Mouse (Mus musculus): ENCODE measurements at regions not wholly inside any gene's neighbourhood (a gene's known extent, or its start where the extent isn't known, plus 50 kb on each side); places are given as distances from the start of the nearest gene placed in this dataset.

GRCm38 (mm10) chr14:76263682-76264081, 151.1 kb upstream of the Tsc22d1 start:
- ATAC-seq (ENCODE audit: low FRiP score, low TSS enrichment), result no peak
- H3K27me3 ChIP-seq (ENCODE audit: insufficient read depth, low read length), result no peaks in the 10 kb centered on the region
- H3K9me3 ChIP-seq (ENCODE audit: low read length), result peaks cover 4% of the 10 kb centered on the region; the same call in 1 of the 2 replicates
- WGBS, result 83% methylated on average over 5 of the region's 5 CpGs
- H3K4me2 ChIP-seq (replicated peaks; ENCODE audit: low read depth, low read length), result no peak overlapping the region
- H3K36me3 ChIP-seq (ENCODE audit: insufficient read depth, low read length), result no peaks in the 10 kb centered on the region
- no peak overlapping the region for H3K27ac ChIP-seq (ENCODE audit: low read length)
- H3K9ac ChIP-seq (replicated peaks; ENCODE audit: low read length), result no peak overlapping the region
- H3K4me3 ChIP-seq (ENCODE audit: low read length), result no peak overlapping the region
- no peaks in the 10 kb centered on the region for H3K4me1 ChIP-seq (ENCODE audit: insufficient read depth, low read length)

GRCm38 (mm10) chr14:76265819-76266218, 148.9 kb upstream of the Tsc22d1 start:
- no peak for ATAC-seq (ENCODE audit: low FRiP score, low TSS enrichment)
- Histone ChIP-seq H3K27ac (ENCODE audit: low read length) (peak overlapping the region; percentile 31; the same call in 1 of the 2 replicates), H3K36me3 (ENCODE audit: insufficient read depth, low read length) (no peaks in the 10 kb centered on the region), H3K4me1 (ENCODE audit: insufficient read depth, low read length) (no peaks in the 10 kb centered on the region), H3K4me2 (replicated peaks; ENCODE audit: low read depth, low read length) (no peak overlapping the region), H3K4me3 (ENCODE audit: low read length) (no peak overlapping the region), H3K9me3 (ENCODE audit: low read length) (peaks cover 4% of the 10 kb centered on the region; the same call in 1 of the 2 replicates), H3K9ac (replicated peaks; ENCODE audit: low read length) (no peak overlapping the region), H3K27me3 (ENCODE audit: insufficient read depth, low read length) (no peaks in the 10 kb centered on the region)
- WGBS, result 71% methylated on average over 5 of the region's 5 CpGs

- no peaks in the 10 kb centered on the region for H3K27me3 ChIP-seq (ENCODE audit: insufficient read depth, low read length)
- peaks cover 4% of the 10 kb centered on the region; the same call in 1 of the 2 replicates for H3K9me3 ChIP-seq (ENCODE audit: low read length)
- no peaks in the 10 kb centered on the region for H3K36me3 ChIP-seq (ENCODE audit: insufficient read depth, low read length)
- ATAC-seq (ENCODE audit: low FRiP score, low TSS enrichment), result no peak
- H3K4me2 ChIP-seq (replicated peaks; ENCODE audit: low read depth, low read length), result no peak overlapping the region
- H3K27ac ChIP-seq (ENCODE audit: low read length), result peak overlapping the region; percentile 31; the same call in 1 of the 2 replicates
- H3K4me1 ChIP-seq (ENCODE audit: insufficient read depth, low read length), result no peaks in the 10 kb centered on the region
- 89% methylated on average over 4 of the region's 4 CpGs for WGBS
- H3K4me3 ChIP-seq (ENCODE audit: low read length), result no peak overlapping the region
- no peak overlapping the region for H3K9ac ChIP-seq (replicated peaks; ENCODE audit: low read length)
Measured at GRCm38 (mm10) chr14:76266249-76266648, 148.5 kb upstream of the Tsc22d1 start.

GRCm38 (mm10) chr14:76267091-76267490, 147.7 kb upstream of the Tsc22d1 start:
- no peak overlapping the region for H3K27ac ChIP-seq (ENCODE audit: low read length)
- no peaks in the 10 kb centered on the region for H3K36me3 ChIP-seq (ENCODE audit: insufficient read depth, low read length)
- H3K4me3 ChIP-seq (ENCODE audit: low read length), result no peak overlapping the region
- no peak overlapping the region for H3K9ac ChIP-seq (replicated peaks; ENCODE audit: low read length)
- ATAC-seq (ENCODE audit: low FRiP score, low TSS enrichment), result no peak
- H3K9me3 ChIP-seq (ENCODE audit: low read length), result peaks cover 4% of the 10 kb centered on the region; the same call in 1 of the 2 replicates
- no peak overlapping the region for H3K4me2 ChIP-seq (replicated peaks; ENCODE audit: low read depth, low read length)
- H3K27me3 ChIP-seq (ENCODE audit: insufficient read depth, low read length), result no peaks in the 10 kb centered on the region
- WGBS, result 65% methylated on average over 4 of the region's 4 CpGs
- H3K4me1 ChIP-seq (ENCODE audit: insufficient read depth, low read length), result no peaks in the 10 kb centered on the region

- WGBS, result 76% methylated on average over 11 of the region's 11 CpGs
- ATAC-seq (ENCODE audit: low FRiP score, low TSS enrichment), result no peak
- H3K27ac ChIP-seq (ENCODE audit: low read length), result no peak overlapping the region
Measured at GRCm38 (mm10) chr14:76271190-76271589, 143.6 kb upstream of the Tsc22d1 start.

GRCm38 (mm10) chr14:76272840-76273239, 141.9 kb upstream of the Tsc22d1 start:
- Histone ChIP-seq H3K4me2 (replicated peaks; ENCODE audit: low read depth, low read length) (no peak overlapping the region), H3K27me3 (ENCODE audit: insufficient read depth, low read length) (no peaks in the 10 kb centered on the region), H3K4me3 (ENCODE audit: low read length) (no peak overlapping the region), H3K4me1 (ENCODE audit: insufficient read depth, low read length) (no peaks in the 10 kb centered on the region), H3K9me3 (ENCODE audit: low read length) (peaks cover 5% of the 10 kb centered on the region; the same call in 1 of the 2 replicates), H3K27ac (ENCODE audit: low read length) (peak overlapping the region; percentile 54; the same call in 1 of the 2 replicates), H3K9ac (replicated peaks; ENCODE audit: low read length) (no peak overlapping the region), H3K36me3 (ENCODE audit: insufficient read depth, low read length) (no peaks in the 10 kb centered on the region)
- ATAC-seq (ENCODE audit: low FRiP score, low TSS enrichment), result peak; percentile 67; the same call in 1 of the 2 replicates
- 31% methylated on average over 4 of the region's 4 CpGs for WGBS

More at GRCm38 (mm10) chr14:76271190-76271589, 143.6 kb upstream of the Tsc22d1 start:
- Histone ChIP-seq H3K9ac (replicated peaks; ENCODE audit: low read length) (no peak overlapping the region), H3K36me3 (ENCODE audit: insufficient read depth, low read length) (no peaks in the 10 kb centered on the region), H3K4me2 (replicated peaks; ENCODE audit: low read depth, low read length) (no peak overlapping the region), H3K4me3 (ENCODE audit: low read length) (no peak overlapping the region), H3K4me1 (ENCODE audit: insufficient read depth, low read length) (no peaks in the 10 kb centered on the region), H3K9me3 (ENCODE audit: low read length) (peaks cover 7% of the 10 kb centered on the region; the same call in 1 of the 2 replicates), H3K27me3 (ENCODE audit: insufficient read depth, low read length) (no peaks in the 10 kb centered on the region)

GRCm38 (mm10) chr14:76276655-76277054, 138.1 kb upstream of the Tsc22d1 start:
- H3K4me1 ChIP-seq (ENCODE audit: insufficient read depth, low read length), result peaks cover 4% of the 10 kb centered on the region

GRCm38 (mm10) chr14:76278751-76279450, 135.9 kb upstream of the Tsc22d1 start:
- ATAC-seq (ENCODE audit: low FRiP score, low TSS enrichment), result no peak
- Histone ChIP-seq H3K4me3 (ENCODE audit: low read length) (no peak overlapping the region), H3K27me3 (ENCODE audit: insufficient read depth, low read length) (no peaks in the 10 kb centered on the region), H3K4me1 (ENCODE audit: insufficient read depth, low read length) (peaks cover 9% of the 10 kb centered on the region), H3K36me3 (ENCODE audit: insufficient read depth, low read length) (no peaks in the 10 kb centered on the region), H3K27ac (ENCODE audit: low read length) (no peak overlapping the region), H3K9me3 (ENCODE audit: low read length) (no peaks in the 10 kb centered on the region), H3K4me2 (replicated peaks; ENCODE audit: low read depth, low read length) (no peak overlapping the region), H3K9ac (replicated peaks; ENCODE audit: low read length) (no peak overlapping the region)
- WGBS, result 83% methylated on average over 17 of the region's 17 CpGs

More at GRCm38 (mm10) chr14:76276655-76277054, 138.1 kb upstream of the Tsc22d1 start:
- no peak overlapping the region for H3K4me2 ChIP-seq (replicated peaks; ENCODE audit: low read depth, low read length)
- WGBS, result 85% methylated on average over 9 of the region's 9 CpGs
- no peak overlapping the region for H3K9ac ChIP-seq (replicated peaks; ENCODE audit: low read length)
- no peaks in the 10 kb centered on the region for H3K36me3 ChIP-seq (ENCODE audit: insufficient read depth, low read length)
- H3K4me3 ChIP-seq (ENCODE audit: low read length), result no peak overlapping the region
- no peaks in the 10 kb centered on the region for H3K27me3 ChIP-seq (ENCODE audit: insufficient read depth, low read length)
- H3K27ac ChIP-seq (ENCODE audit: low read length), result no peak overlapping the region
- no peak for ATAC-seq (ENCODE audit: low FRiP score, low TSS enrichment)
- H3K9me3 ChIP-seq (ENCODE audit: low read length), result peaks cover 5% of the 10 kb centered on the region; the same call in 1 of the 2 replicates

- Histone ChIP-seq H3K4me3 (ENCODE audit: low read length) (no peak overlapping the region), H3K4me2 (replicated peaks; ENCODE audit: low read depth, low read length) (no peak overlapping the region), H3K27me3 (ENCODE audit: insufficient read depth, low read length) (no peaks in the 10 kb centered on the region), H3K4me1 (ENCODE audit: insufficient read depth, low read length) (peaks cover 9% of the 10 kb centered on the region), H3K36me3 (ENCODE audit: insufficient read depth, low read length) (no peaks in the 10 kb centered on the region), H3K27ac (ENCODE audit: low read length) (no peak overlapping the region), H3K9me3 (ENCODE audit: low read length) (no peaks in the 10 kb centered on the region), H3K9ac (replicated peaks; ENCODE audit: low read length) (no peak overlapping the region)
- 79% methylated on average over 19 of the region's 19 CpGs for WGBS
- no peak for ATAC-seq (ENCODE audit: low FRiP score, low TSS enrichment)
Measured at GRCm38 (mm10) chr14:76279561-76279960, 135.2 kb upstream of the Tsc22d1 start.

- no peaks in the 10 kb centered on the region for H3K27me3 ChIP-seq (ENCODE audit: insufficient read depth, low read length)
- peak; percentile 83 for ATAC-seq (ENCODE audit: low FRiP score, low TSS enrichment)
- H3K9ac ChIP-seq (replicated peaks; ENCODE audit: low read length), result no peak overlapping the region
- no peak overlapping the region for H3K4me3 ChIP-seq (ENCODE audit: low read length)
- H3K4me1 ChIP-seq (ENCODE audit: insufficient read depth, low read length), result peaks cover 9% of the 10 kb centered on the region
- 10% methylated on average over 5 of the region's 5 CpGs for WGBS
- no peaks in the 10 kb centered on the region for H3K36me3 ChIP-seq (ENCODE audit: insufficient read depth, low read length)
- H3K27ac ChIP-seq (ENCODE audit: low read length), result no peak overlapping the region
- no peaks in the 10 kb centered on the region for H3K9me3 ChIP-seq (ENCODE audit: low read length)
- no peak overlapping the region for H3K4me2 ChIP-seq (replicated peaks; ENCODE audit: low read depth, low read length)
Measured at GRCm38 (mm10) chr14:76281867-76282266, 132.9 kb upstream of the Tsc22d1 start.

Measured in kidney, embryonic 16.5 days (tissue).